Mouse (Mus musculus) kidney, postnatal 10 days (tissue): ENCODE measurements around the gene Ubtf.
"Not testable (repeated sequence)": the region's sequence is repeated elsewhere in the genome, so short reads cannot be mapped to it uniquely, and the experiment has no call there.

ENCODE experiments used
- DNase-seq: peaks from one replicate; pipeline ENCODE4 v3.0.0; 2021; ENCODE audit warnings: mixed read lengths

Ubtf gene

DNA sequence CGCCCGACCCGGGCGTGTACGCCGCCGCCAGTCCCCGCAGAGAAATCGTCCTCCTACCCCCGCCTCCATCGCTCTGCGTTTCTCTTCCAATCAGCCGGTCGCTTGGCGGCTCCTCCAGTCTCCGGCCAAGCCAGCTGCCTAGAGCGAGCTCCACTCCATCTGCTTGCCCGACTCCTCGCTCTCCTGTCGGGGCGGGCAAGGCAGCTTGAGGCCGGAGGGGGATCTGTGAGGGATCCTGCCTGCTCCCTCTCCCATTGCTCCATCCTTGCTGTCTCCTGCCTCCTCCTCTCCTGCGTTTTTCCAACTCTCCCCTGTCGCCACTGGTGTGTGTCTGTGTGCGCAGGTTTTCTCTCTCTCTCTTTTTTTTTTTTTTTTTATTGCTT lies at the start of gene Ubtf:
Ubtf (minus strand) TSS at position 333 of the 383 bp plus-strand sequence.
- DNase-seq: peak; percentile 87

DNA sequence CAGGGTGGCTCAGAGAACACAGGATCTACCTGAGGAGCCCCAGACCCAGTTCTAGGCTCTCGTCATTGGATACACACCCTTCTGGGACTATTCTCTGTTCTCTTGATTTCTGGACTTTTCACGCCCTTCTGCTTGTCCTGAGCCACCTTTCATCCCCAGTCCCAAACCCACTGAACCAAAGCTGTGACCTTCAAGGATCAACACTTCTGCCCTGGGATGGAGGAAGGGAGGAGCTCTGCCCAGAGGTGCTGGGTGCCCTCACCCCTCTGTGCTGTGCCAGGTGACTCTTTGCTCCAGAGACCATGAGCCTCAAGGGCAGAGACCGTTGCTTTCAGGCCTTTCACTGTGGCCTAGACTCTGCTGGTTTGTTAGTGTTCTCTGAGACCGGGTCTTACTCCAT lies 49.7 kb upstream of the Ubtf start:
- DNase-seq: no peak

DNA sequence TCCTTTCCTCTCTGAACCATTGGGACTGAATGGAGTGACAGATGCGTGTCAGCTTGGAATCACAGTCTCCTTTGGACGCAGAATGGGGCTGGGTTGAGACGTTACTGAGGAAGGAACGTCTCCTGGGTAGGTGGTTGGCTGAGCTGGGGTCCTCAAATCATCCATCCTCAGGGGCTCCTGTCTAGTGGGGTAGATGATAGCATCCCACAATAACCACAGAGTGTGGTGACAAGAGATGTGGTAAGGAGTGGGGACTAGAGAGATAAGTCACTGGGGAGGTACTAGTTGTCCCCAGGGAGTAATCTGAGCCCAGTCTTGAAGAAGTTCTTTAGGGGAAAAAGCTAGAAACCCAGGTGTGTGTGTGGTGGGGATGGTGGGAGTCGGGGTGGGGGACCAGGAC lies 48.8 kb upstream of the Ubtf start:
- no peak for DNase-seq

DNA sequence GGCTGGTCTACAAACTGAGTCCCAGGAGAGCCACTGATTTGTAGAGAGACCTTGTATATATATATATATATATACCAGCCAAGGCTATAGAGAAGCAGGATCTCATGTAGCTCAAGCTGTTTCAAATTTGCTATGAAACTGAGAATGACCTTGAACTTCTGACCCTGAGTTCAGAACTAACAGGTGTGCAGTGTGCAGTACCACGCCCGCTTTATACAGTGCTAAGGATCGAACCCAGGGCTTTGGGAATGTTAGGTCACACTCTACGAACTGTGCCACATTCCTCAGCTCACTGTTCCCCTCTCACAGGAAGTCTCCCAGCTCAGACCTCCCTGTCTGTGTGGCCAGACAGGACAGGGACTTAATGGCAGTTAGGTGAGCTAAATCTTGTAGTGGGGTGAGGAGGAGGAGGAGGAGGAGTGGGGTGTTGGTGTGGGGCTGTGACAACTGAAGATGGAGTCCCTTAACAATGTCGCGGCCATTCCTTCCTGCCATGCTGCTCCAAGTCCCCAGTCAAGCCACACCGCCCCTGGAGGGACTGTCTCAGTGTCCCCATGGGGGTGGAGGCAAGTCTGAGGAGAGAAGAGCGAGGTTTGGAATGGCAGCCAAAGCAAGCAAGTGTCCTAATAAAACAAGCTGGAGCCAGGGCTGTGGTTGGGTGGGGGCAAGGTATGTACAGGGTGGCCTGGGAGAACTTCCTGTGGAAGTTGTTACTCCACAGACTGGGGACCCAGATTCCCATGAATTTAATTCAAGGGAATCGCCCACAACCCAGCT lies 48.1 kb upstream of the Ubtf start:
- DNase-seq: no peak

DNA sequence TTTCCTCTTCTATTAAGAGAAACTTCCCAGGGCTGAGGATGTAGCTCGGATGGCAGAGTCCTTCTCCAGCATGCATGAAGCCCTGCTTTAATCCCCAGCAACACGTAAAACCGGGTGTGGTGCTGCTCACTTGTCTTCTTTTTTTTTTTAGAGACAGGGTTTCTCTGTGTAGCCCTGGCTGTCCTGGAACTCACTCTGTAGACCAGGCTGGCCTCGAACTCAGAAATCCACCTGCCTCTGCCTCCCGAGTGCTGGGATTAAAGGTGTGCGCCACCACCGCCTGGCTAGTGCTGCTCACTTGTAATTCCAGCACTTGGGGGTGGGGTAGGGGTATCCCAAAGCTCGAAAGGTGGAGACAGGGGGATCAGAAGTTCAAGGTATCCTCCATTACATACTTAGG lies 46.6 kb upstream of the Ubtf start, which contains the start of gene Slc4a1:
Slc4a1 (minus strand) TSS at position 101 of the 400 bp plus-strand sequence.
- DNase-seq: not testable (repeated sequence)

DNA sequence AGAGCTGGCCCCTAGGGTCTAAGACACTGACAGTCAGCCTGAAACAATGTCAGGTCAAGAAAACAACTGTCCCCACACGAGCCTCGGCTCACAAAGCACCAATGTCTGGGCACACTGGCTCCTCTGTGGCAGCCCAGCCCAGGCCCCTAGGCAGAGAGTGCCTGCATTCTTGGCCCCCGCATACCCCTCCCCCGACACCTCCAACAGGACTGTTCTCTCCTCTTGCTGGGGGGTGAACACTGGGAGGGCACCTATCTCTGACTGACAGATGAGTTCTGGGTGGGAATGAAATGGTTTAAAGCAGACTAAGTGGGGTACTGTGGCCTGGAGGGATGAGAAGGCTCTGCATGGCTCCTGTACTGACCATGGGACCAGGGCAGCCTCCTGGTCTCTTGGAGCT lies 46.2 kb upstream of the Ubtf start:
- DNase-seq: no peak

DNA sequence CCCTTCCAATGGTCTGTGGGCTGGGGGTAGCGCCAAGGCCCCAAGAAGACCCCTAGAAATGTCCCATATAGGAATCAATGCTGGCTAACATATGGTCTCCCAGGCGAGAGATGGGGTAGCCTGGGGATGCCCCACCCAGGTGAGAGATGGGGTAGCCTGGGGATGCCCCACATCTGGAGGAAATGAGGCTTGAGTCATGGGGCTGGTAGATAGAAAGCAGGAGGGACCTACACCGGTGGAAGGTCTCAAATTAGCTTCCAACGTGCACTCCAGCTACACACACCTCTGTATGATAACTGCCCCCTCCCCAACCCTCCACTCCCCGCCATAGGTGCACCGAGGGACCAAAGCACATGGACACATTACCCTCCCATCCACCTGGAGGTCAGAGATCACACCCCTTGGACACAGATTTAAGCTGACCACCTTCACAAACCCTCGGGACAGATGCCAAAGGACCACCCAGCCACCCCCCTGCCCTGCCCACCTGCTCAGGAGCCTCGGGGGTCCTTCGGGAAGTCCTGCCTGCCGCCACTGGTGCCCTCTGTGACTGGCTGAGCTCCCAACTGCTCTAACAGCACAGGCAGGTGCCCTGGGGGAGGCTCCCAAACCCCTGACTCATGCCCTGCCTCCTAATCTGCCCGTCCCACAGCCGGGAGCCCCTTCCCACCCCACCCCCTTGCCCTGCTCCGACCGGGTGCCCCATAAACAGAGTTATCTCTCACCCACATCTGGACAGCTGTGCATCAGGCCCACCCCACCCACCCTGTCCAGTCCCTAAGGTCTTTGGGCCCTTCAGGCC lies 45.2 kb upstream of the Ubtf start:
- no peak for DNase-seq

DNA sequence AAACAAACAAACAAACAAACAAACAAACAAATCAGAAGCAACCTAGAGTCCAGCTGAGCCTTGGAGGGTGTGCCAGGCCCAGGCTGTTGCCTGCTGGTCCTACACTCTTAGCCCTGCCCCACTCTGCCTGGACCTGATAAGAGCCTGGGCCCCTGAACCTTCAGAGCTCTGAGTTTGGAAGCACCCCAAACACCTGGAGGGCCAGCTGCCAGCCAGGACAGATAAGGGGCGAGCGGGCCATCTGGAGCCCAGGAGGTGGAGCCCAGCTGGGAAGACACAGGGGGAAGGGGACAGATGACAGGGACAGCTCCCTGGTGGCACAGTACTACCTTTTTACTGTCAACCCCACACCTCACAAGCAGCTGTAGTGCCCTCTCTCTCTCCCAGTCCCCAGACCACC lies 44.1 kb upstream of the Ubtf start:
- DNase-seq: no peak

DNA sequence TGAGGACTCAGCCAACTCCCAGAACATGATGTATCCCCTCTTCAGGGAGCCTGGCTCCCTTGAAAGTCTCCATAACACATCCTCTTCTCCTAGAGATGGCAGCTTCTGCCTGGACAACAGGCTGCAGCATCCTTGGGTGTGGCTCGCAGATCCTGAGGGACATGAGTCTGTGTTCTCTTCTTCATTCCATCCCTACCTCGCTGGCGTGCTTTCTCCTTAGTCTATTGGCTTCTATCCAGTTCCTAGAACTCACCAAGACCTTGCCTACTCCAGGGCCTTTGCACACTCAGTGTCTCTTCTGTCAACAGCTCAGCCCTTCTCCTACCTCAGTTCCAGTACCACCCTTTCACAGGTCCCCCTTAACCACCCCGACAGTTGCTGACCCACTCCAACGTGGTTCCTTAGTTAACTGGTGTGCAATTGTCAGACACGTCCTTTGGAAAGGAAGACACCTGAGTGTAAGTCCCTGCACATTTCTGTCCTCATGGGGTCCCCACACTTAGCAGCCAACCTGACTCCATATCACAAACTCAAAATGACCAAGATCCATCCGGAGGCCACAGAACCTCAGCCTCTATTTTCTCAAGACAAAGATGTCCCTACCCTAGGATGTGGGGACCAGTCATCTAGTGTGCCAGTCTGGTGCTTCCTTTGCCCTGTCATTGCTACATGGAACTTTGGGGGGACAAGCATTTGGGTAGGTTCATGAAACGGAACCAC lies 42.4 kb upstream of the Ubtf start:
- no peak for DNase-seq

DNA sequence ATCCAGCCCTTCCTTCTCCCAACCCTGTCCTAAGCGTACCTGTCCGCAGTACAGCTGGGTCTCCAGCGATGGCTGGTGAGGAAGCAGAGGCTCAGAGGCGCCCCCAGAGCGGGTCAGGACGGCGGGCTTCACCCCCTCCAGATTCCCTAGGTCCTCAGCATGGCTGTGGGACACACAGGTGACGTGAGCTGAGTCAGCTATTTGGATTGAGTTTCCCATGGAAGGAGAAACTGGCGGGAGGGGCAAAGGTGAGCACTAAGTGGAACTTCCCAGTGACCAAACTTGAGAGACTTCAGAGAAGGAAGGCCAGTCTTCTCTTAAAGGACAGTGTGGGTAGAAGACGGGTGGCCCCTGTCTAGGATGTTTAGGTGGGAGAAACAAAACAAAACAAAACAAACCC lies 38.8 kb upstream of the Ubtf start:
- no peak for DNase-seq

DNA sequence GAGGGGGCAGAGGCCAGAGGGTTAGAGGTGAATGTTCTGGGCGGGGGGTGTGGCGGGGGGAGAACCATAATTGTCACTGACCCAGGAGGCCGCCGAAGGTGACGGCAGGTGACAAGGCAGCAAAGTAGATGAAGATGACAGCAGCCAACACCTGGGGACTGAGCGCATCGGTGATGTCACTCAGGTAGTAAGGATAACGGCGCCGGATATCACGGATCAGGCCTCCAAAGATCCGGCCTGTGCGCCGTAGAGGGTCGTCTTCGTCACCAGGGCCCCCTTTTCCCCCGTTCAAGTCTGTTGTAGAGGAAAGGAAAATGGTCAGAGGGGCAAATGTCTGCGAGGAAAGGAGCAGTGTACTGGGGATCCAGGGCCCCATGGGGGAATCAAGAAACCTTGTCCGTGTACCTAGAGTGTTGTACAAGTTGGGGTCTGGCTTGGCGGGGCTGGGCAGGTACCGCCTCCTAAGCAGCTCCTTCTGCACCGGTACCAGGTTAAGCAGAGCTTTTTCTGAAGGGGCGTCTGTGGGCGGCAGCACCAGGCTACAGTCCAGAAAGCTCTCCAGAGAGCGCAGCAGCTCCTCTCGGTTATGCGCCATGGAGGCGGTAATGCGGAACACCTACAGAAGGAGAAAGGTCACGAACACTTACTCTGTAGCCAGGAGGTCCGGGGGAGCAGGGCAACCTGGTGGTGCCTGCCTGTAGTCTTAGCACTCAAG lies 37.3 kb upstream of the Ubtf start:
- no peak for DNase-seq

DNA sequence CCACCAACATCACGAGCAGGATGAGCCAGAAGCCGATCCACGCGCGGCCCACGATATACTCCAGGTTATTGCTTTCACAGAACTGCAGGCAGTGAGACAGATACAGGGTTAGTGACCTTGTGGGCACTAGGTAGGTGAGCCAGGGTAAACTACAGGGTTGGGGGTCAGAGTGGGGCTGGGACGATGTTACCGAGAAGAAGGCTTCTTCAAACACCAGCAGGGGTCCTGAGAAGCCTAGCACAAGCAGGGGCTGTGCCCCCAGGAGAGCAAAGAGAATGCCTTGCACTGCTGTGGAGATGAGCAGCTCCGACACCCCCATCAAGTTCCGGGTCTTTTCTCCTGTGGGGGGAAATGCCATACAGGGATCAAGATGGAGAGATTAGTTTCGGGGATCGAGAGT lies 36.6 kb upstream of the Ubtf start:
- DNase-seq: no peak

DNA sequence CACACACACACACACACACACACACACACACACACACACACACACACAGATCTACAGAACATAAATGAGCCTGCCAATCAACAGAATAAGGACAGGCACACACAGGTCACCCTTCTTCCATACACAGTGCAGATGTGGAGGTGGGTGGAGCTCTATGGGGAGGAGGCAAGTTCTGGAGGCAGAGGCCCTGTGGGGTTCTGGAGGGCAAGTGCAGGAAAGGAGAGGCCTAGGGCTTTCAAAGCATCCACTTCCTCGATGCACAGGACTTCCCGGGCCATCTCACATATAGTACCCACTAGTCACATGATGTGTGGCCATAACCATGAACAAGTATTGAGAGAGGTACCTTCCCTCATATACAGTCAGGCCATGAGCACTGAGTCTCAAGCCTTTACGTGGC lies 36.0 kb upstream of the Ubtf start:
- no peak for DNase-seq

DNA sequence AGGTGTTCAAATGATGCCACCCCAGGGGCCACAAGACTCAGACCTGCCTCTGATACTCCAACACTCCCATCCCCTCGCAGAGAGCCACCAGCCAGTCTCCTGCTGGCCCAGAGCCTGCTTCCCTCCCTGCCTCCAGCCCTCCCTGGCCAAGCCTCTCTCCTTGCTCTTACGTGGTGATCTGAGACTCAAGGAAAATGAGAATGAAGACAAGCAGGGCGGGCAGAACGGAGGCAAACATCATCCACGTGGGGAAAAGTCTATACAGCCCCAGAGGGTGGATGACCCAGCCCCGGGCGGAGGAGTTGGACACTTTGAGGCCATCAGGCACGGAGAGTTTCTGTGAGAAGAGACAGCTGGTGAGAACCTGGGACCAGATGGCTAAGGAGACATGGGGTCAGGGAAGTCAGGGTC lies 33.5 kb upstream of the Ubtf start:
- no peak for DNase-seq

DNA sequence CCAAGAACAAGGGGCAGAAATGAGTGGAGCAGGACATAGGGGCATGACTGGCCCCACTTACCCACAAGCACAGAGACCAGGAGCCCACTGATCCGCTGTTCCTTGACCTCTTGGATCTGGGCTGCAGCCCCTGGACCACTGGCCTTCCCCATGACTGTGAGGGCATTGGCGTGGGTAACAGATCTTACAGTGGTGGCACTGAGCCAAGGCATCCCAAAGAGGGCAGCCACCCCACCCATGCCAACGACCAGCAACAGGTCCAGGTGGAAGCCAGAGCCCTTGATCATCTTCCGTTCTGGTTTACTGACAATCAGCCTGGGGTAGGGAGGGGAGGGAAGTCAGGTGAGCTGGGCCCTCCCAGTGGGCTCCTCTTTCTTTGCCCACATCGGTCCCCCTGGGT lies 32.8 kb upstream of the Ubtf start:
- DNase-seq: no peak

DNA sequence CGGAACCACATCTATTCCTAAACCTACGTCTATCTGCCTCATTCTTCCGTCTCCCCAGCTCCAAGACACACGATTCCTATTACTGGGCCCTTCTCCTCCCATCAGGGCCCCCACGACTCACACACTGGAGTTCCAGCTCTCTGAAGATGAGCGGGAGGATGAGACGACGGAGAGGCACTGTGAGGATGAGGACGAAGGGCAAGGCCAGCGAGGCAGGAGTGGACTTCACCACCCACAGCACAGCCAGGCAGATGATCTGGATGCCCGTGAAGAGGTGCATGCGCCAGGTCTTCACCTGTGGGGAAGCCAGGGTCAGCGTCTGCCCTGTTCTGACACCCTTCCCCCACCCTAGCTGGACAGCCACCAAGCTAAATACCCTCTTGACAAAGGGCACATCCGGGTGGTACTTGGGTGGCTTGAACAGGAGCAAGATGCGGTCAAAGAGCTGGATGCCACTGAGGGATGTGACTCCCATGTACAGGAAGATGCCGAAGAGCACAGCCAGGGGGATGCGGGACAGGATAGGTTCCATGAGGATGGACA lies 31.5 kb upstream of the Ubtf start:
- no peak for DNase-seq

DNA sequence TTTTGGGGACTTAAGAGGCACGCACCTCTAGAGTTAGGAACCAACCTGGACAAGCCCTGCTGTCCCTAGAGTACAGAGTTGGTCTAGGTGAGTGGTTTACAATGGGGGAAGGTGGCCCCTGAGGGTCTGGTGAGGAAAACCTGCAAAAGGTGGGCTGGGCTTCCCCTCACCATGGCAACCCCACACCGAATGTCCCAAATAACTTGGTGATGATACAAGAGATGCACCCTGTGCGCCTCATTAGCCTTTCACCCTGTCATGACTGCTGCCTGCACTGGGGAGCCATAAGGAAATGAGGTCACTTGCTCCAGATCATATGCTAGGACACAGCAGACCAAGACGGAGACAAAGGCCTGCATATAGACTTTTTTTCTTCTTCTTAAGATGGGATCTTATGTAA lies 30.9 kb upstream of the Ubtf start:
- DNase-seq: no peak

DNA sequence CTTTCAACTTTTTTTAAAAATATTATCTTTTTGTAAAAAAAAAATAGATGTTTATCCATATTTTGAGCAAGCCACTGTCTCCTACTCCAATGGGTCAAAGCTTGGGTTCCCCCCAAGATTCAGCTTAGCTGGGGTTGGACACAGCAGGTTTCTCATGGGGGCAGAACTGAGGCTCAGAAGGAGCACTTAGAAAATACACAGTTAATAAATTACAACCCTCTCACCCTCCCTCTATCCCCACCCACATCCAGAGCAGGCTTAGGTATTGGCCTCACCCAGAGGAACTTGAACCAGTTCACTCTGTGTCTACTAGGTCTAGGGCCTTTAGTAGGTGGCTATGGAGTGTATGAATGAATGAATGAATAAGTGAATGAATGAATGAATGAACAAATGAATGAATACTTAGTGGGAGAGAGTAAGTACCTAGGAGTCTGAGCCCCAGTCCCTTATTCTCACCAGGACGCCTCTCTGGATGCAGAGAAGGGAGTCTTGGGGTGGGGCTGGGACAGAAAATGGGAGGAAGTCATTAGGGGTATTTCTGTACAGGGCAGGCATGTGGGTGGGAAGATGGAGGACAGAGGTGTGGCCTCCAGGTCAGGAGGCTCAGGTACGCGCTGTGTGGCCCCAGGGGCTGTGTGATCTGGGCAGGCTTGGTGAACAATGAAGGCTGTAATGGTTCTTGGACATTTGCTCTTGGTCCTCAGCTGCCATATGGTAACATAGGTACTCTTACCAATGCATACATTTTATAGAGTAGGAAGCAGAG lies 29.8 kb upstream of the Ubtf start:
- DNase-seq: no peak

DNA sequence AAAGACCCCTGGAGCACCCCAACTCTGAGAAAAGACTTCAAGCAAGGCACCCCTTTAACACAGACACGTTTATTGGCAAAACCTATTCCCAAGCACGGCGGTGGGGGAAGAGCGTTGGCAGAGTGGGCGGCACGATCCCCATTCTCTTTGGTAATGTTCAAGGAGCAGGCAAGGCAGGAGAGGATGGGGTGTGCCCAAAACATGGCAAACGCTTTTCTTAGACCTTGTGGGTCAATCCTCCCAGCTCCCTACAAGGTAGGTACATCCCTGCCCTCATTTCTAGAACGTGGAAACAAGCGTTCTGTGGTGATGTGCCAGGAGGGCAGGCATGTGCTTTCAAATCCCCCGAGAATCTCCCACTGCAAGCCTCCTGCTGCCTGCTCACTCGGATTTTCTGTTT lies 29.2 kb upstream of the Ubtf start:
- no peak for DNase-seq

DNA sequence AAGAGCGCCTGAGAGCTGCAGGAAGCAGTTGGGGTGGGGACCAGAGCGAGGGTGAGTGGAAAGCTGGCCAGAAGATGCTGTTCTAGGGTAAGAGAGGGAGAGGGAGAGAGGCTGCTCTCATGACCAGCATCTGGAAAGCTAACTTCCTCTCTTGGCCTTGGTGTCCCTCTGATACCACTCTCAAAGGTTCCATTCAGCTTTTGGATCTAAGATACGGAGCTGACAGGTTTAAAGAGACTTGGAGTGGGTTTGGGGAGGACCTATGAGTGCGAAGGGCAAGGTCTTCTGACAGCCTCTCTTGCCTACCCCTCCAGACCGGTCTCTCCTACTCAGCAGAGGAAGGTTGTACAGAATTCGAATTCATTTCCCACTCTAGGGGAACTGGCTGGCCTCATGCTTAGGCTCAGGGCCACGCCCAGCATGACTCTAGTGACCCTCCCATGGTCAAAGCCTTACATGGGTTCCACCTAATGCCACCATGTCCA lies 28.6 kb upstream of the Ubtf start:
- DNase-seq: no peak

DNA sequence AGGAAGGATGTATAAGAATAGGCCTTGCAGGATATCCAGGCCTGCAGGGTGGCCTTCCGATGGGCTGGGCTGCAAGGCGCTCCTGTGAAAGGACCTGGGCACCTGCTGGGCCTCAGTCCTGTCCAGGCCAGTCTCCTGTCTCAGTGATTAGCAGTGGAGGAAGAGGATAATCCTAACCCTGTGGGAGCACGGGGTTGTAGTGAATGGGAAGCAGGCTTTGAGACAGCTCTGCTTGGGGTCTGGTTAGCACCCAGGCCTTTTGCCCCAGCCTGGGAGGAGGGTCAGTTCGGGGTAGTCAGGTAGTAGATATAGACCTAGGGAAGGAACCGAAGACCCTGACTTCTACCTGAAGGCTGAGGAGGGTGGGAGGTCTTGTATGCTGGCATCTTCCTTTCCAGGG lies 28.1 kb upstream of the Ubtf start:
- DNase-seq: no peak

DNA sequence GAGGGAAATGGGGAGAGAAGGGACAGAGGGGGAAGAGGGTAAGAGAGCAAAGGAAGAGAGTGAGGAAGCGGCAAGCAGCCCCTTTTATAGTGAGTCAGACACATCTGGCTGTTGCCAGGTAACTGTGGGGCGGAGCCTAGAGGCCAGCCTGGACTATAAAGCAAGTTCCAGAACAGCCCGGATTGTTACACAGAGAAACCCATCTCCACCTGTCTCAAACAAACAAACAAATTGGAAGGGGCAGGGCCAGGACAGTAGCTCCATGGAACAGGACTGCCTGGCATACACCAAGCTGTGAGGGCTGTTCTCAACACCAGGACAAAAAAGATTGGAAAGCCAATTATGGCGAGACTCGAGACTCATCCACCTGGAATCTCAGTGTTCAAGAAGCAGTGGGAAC lies 27.4 kb upstream of the Ubtf start:
- DNase-seq: no peak
